Mouse (Mus musculus) ES-Bruce4 (cell line): ENCODE measurements around the gene Stmn1. TPM values are rescaled to one million over a fixed set of nuclear protein-coding genes. Genes with fewer than 3 reads are reported as not detected.

ENCODE experiments used
- H3K27ac ChIP-seq: 2 replicates; pipeline ENCODE4 v1.5.1; 2012; ENCODE audit warnings: low read length, inconsistent platforms; ENCODE audit not compliant: insufficient read depth
- H3K27me3 ChIP-seq: 2 replicates; pipeline ENCODE4 v1.6.1; 2012; ENCODE audit warnings: mild to moderate bottlenecking, low read length, inconsistent platforms; ENCODE audit not compliant: control insufficient read depth, poor library complexity, insufficient read depth, severe bottlenecking
- H3K36me3 ChIP-seq: 2 replicates; pipeline ENCODE4 v1.6.1; 2012; ENCODE audit warnings: inconsistent platforms, mild to moderate bottlenecking, low read length, moderate library complexity; ENCODE audit not compliant: control insufficient read depth, poor library complexity, insufficient read depth, severe bottlenecking
- H3K4me1 ChIP-seq: one replicate; pipeline ENCODE4 v1.8.1; 2011; ENCODE audit warnings: low read length; ENCODE audit not compliant: control insufficient read depth, insufficient read depth
- H3K4me3 ChIP-seq: 2 replicates; pipeline ENCODE4 v1.5.1; 2011; ENCODE audit warnings: low read depth, mild to moderate bottlenecking, low read length
- H3K9ac ChIP-seq: 2 replicates; pipeline ENCODE4 v1.6.1; 2012; ENCODE audit warnings: low read depth, mild to moderate bottlenecking, inconsistent platforms; ENCODE audit not compliant: poor library complexity, severe bottlenecking
- H3K9me3 ChIP-seq: replicated peaks from 2 replicates; pipeline ENCODE4 v1.6.1; 2012; ENCODE audit warnings: mild to moderate bottlenecking, low read length, inconsistent platforms; ENCODE audit not compliant: control insufficient read depth, poor library complexity, insufficient read depth, severe bottlenecking
- CTCF ChIP-seq: IDR thresholded peaks from one replicate; pipeline ENCODE4 v1.8.1; 2011; ENCODE audit warnings: low read depth, low read length
- EP300 ChIP-seq: IDR thresholded peaks from 2 replicates; pipeline ENCODE4 v1.6.1; 2011; ENCODE audit warnings: low read depth, low read length; ENCODE audit not compliant: insufficient read depth
- POLR2A ChIP-seq: IDR thresholded peaks from one replicate; pipeline ENCODE4 v1.8.1; 2011; ENCODE audit warnings: low read length; ENCODE audit not compliant: insufficient read depth
- polyA plus RNA-seq: library from polyadenylated mRNA; stranded (reverse); fragments of >200 nt; gene quantifications from 2 replicates; pipeline ENCODE4 v1.2.4, GENCODE M21; 2011; ENCODE audit warnings: low read depth; ENCODE audit not compliant: missing spikeins, insufficient read depth, insufficient read length

The Stmn1 gene
- polyA plus RNA-seq, 1 experiment = 270 TPM

GRCm38 (mm10) chr4:134444949-134445348, 23.2 kb upstream of the Stmn1 start:
- Histone ChIP-seq H3K9ac (no peak overlapping the region), H3K27ac (no peak overlapping the region), H3K36me3 (no peaks in the 10 kb centered on the region), H3K4me3 (no peak overlapping the region), H3K27me3 (no peaks in the 10 kb centered on the region), H3K4me1 (peaks cover 4% of the 10 kb centered on the region), H3K9me3 (no peaks in the 10 kb centered on the region; the same call in 1 of the 2 replicates)
- no peak for TF ChIP-seq POLR2A
- TF ChIP-seq EP300 = no peak
- no peak for TF ChIP-seq CTCF

- Histone ChIP-seq H3K4me3 (no peak overlapping the region), H3K27ac (0 out of 2 replicates have a peak overlapping the region, but pooled peaks have one; percentile 21), H3K9me3 (no peaks in the 10 kb centered on the region; the same call in 1 of the 2 replicates), H3K36me3 (no peaks in the 10 kb centered on the region), H3K4me1 (peaks cover 4% of the 10 kb centered on the region), H3K27me3 (no peaks in the 10 kb centered on the region), H3K9ac (no peak overlapping the region)
- TF ChIP-seq EP300 (no peak), CTCF (no peak), POLR2A (no peak)
Observed at GRCm38 (mm10) chr4:134445489-134445888, 22.6 kb upstream of the Stmn1 start.

- H3K4me1 ChIP-seq = peaks cover 6% of the 10 kb centered on the region
- TF ChIP-seq CTCF (no peak), POLR2A (no peak), EP300 (no peak)
- no peak overlapping the region for H3K9ac ChIP-seq
- no peaks in the 10 kb centered on the region for H3K27me3 ChIP-seq
- H3K36me3 ChIP-seq = no peaks in the 10 kb centered on the region
- H3K4me3 ChIP-seq = no peak overlapping the region
- no peaks in the 10 kb centered on the region for H3K9me3 ChIP-seq
- H3K27ac ChIP-seq = no peak overlapping the region
Observed at GRCm38 (mm10) chr4:134447966-134448365, 20.2 kb upstream of the Stmn1 start.

GRCm38 (mm10) chr4:134449595-134450391, 18.3 kb upstream of the Stmn1 start:
- H3K36me3 ChIP-seq = no peaks in the 10 kb centered on the region
- H3K9me3 ChIP-seq = no peaks in the 10 kb centered on the region
- H3K4me3 ChIP-seq = no peak overlapping the region
- peaks cover 6% of the 10 kb centered on the region for H3K4me1 ChIP-seq
- no peak for TF ChIP-seq EP300
- no peak for TF ChIP-seq POLR2A
- TF ChIP-seq CTCF = no peak
- H3K27me3 ChIP-seq = no peaks in the 10 kb centered on the region
- H3K9ac ChIP-seq = no peak overlapping the region
- H3K27ac ChIP-seq = no peak overlapping the region

- TF ChIP-seq POLR2A (no peak), CTCF (no peak), EP300 (no peak)
- peaks cover 6% of the 10 kb centered on the region for H3K4me1 ChIP-seq
- H3K27me3 ChIP-seq = no peaks in the 10 kb centered on the region
- 0 out of 2 replicates have a peak overlapping the region, but pooled peaks have one; percentile 7 for H3K4me3 ChIP-seq
- no peaks in the 10 kb centered on the region for H3K9me3 ChIP-seq
- H3K9ac ChIP-seq = 0 out of 2 replicates have a peak overlapping the region, but pooled peaks have one; percentile 9
- no peak overlapping the region for H3K27ac ChIP-seq
- no peaks in the 10 kb centered on the region for H3K36me3 ChIP-seq
Observed at GRCm38 (mm10) chr4:134450392-134451195, 17.5 kb upstream of the Stmn1 start.

- no peaks in the 10 kb centered on the region for H3K36me3 ChIP-seq
- no peak overlapping the region for H3K4me3 ChIP-seq
- peaks cover 4% of the 10 kb centered on the region for H3K4me1 ChIP-seq
- H3K9me3 ChIP-seq = no peaks in the 10 kb centered on the region
- H3K9ac ChIP-seq = no peak overlapping the region
- no peak for TF ChIP-seq CTCF
- no peak for TF ChIP-seq EP300
- TF ChIP-seq POLR2A = no peak
- no peaks in the 10 kb centered on the region for H3K27me3 ChIP-seq
- H3K27ac ChIP-seq = no peak overlapping the region
Observed at GRCm38 (mm10) chr4:134451484-134451883, 16.6 kb upstream of the Stmn1 start.
